Mouse (Mus musculus) olfactory bulb, adult 2 months (tissue): Measurements from ENCODE around the gene Nmt1.

Source experiments
- CTCF ChIP-seq: fragments of 200-500 bp; IDR thresholded peaks from 2 replicates; pipeline ENCODE4 v1.5.1; 2012; ENCODE audit warnings: low read depth, mild to moderate bottlenecking, low read length, moderate library complexity; ENCODE audit not compliant: insufficient read depth
- POLR2A ChIP-seq: fragments of 200-500 bp; IDR thresholded peaks from 2 replicates; pipeline ENCODE4 v1.6.1; 2012; ENCODE audit warnings: mild to moderate bottlenecking, low read depth, low read length, moderate library complexity; ENCODE audit not compliant: insufficient read depth

DNA sequence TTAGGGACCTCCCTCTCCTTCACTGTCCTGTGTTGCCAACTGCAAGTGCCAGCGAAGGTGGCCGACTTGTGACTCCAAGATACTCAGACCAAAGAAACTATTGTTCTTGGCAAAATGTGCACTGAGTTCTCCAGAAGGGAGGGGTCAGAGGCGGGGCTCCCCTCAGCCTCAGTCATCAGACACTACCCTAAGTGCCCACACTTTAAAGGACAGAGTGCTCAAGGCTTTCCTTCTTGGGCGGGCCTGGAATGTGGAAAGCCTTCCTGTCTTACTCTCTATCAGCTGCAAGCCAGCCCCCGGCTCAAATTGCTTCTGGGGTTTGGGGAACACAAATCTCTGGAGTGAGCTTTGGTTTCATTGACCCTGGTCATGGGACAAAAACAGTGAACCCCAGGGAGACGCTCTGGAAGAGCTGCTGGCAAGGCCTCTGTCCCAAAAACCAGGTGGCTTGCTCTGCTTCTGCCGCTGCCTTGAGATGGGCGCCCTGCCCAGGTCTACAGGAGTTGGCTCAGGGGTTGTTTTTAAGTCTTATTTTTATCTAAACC is 39.5 kb downstream of the Nmt1 start:
- TF ChIP-seq CTCF (no peak), POLR2A (no peak)
